Mouse (Mus musculus): ENCODE results near the gene Gtpbp2.

GRCm38 (mm10) chr17:46160090-46160662 is 656 bp upstream of the Gtpbp2 start:
- TF ChIP-seq CTCF (IDR thresholded peaks at IDR 0.05; ENCODE audit: low read depth, low read length) (no peak), GATA1 (IDR thresholded peaks at IDR 0.05; ENCODE audit: borderline replicate concordance, low read length) (no peak), TAL1 (conservative IDR thresholded peaks at IDR 0.05; ENCODE audit: low read depth, low read length) (no peak)

All from G1E (cell line).